Mouse (Mus musculus) urinary bladder, postnatal 4 days (tissue): ENCODE results near the gene Foxp3.

Experiments used
- DNase-seq, 2 experiments: peaks; one replicate each; pipeline ENCODE4 v3.0.0; 2021 to 2022; ENCODE audit warnings: low spot score in 2 of 2

The Foxp3 gene

DNA sequence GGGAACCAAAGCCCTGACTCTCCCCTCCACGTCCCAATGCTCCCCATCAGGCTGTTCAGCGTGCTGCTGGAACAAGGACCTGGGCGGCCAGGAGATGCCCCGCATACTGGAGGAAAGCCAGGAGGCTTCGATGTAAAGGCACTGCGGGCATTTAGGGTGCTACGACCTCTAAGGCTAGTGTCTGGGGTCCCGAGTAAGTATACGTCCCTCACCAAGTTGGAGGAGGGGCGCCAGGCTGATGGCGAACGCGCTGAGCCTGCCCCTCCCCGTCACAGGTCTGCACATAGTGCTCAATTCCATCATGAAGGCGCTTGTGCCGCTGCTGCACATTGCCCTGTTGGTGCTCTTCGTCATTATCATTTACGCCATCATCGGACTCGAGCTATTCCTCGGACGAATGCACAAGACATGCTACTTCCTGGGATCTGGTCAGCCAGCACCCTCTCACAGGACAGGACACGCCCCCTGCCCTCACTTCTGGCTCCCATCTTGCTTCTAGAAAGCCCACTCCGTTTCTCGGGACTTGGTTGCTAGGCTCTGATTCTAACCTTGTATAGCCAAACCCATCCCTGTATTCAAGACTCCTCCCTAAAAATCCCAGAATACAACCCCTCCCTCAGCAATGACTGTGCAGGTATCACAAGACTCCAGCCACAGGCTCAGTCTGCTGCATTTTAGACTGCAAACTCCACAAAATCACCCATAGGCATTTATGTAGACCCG lies 37.3 kb downstream of the Foxp3 start:
- DNase-seq = no peak

- no peak for DNase-seq
Observed at GRCm38 (mm10) chrX:7617889-7618551, 44.6 kb downstream of the Foxp3 start.

GRCm38 (mm10) chrX:7632560-7632959 lies 59.1 kb downstream of the Foxp3 start:
- no peak for DNase-seq

DNA sequence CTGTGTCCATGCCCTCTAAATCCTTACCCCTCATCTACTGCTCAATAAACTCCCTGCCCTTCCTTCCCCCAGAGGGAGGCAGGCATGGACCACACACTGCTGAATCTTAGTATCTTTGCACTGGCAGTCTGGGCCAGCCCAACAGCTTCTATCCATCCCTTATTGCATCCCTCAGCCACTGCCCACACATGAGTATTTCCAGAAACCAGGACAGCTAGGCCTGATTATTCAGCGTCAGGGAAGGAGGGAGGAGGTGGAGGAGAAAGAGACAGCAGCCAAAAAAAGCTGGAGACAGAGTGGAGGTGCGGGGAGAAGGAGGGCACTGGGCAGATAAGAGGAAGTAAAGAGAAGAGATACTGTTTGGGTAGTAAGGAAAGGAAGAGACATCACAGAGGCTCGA lies 61.7 kb downstream of the Foxp3 start:
- no peak for DNase-seq

DNA sequence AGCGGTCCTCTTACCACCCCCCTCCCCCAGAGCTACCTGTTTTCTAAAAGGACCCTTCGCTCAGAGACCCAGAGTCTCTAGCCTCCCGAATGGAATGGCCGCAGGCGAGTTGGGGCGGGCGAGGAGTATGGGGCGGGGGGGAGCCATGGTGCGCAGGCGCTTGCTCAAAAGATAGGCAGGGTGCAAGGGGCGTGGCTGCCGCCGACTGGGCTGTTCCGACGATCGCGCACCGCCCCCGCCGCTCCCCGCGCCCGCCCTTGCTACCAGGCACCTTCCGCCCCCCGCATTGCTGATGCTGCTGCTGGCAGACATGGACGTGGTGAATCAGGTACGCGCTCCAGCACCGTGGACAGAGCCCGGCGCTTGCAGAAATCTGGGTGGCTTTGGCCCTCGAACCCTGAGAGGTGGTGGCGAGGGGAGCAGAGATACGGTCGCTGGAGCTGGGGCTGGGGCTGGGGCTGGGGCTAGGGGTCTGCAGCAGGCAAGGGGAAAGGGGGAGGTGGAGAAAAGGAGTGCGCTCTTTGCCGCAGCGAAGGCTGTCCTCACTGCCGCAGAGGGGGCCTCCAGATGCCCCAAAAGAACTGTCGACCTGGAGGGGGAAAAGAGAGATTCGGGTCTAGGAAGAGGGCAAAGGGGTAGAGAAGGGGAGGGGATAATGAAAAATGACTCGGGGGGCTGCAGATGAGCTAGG lies 65.1 kb downstream of the Foxp3 start, which contains the start of gene Syp:
Gene Syp, plus strand, starts transcription at position 71 of the 691 bp plus-strand sequence.
- DNase-seq = peak; percentile 63 to 70

GRCm38 (mm10) chrX:7639536-7640325 lies 66.3 kb downstream of the Foxp3 start:
- no peak for DNase-seq

- DNase-seq = no peak
Observed at GRCm38 (mm10) chrX:7640785-7641184, 67.3 kb downstream of the Foxp3 start.
